Mouse (Mus musculus) adrenal gland, postnatal 25 days (tissue): ENCODE results near the gene Rap1a. TPM values are rescaled to one million over a fixed set of nuclear protein-coding genes. Genes with fewer than 3 reads are reported as not detected.

Experiments
- DNase-seq: peaks from one replicate; pipeline ENCODE4 v3.0.0; 2021; ENCODE audit warnings: mixed read lengths
- total RNA-seq: library from RNA; stranded (reverse); gene quantifications from 2 replicates; pipeline ENCODE4 v1.2.3, GENCODE M21; 2021

The Rap1a gene
- total RNA-seq, 1 experiment from 2014 or later, result 200 TPM

DNA sequence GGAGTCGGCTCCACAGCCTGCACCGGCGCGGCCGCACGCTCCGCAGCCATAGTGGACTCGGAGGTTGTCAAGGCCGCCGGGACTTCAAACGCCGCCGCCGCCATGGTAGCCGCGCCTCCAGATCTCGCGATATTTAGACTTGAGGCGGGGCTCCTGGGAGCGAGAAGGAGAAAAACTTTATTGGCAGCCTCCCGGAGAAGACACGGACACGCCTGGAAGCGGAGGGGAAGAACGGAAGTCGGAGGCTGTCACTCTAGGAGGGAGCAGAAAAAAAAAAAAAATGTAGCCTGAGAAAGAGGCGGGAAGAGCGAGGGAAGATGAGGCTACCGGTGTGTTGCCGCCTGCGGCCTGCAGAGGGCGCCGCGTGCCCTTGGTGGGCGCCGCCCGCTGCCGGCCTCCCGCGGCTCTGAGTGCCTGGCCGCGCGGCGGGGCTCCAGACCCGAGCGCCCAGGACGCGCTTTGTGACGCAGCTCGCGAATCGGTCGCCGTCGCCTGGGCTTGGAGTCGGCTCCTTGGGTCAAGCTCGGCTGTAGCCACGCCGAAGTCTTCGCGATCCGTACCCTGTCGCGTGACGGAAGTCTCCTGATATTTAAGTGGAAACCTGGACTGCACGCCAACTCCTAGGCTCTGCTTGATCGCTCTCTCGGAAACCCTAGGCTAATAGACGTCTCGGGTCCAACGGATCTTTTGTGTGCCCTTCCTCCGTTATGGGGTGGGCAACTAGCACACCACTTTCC lies 113.6 kb downstream of the Rap1a start, which contains the start of gene Ddx20:
Gene Ddx20 (minus strand): TSS at position 251 of the 737 bp plus-strand sequence.
- DNase-seq, result peak; percentile 91

DNA sequence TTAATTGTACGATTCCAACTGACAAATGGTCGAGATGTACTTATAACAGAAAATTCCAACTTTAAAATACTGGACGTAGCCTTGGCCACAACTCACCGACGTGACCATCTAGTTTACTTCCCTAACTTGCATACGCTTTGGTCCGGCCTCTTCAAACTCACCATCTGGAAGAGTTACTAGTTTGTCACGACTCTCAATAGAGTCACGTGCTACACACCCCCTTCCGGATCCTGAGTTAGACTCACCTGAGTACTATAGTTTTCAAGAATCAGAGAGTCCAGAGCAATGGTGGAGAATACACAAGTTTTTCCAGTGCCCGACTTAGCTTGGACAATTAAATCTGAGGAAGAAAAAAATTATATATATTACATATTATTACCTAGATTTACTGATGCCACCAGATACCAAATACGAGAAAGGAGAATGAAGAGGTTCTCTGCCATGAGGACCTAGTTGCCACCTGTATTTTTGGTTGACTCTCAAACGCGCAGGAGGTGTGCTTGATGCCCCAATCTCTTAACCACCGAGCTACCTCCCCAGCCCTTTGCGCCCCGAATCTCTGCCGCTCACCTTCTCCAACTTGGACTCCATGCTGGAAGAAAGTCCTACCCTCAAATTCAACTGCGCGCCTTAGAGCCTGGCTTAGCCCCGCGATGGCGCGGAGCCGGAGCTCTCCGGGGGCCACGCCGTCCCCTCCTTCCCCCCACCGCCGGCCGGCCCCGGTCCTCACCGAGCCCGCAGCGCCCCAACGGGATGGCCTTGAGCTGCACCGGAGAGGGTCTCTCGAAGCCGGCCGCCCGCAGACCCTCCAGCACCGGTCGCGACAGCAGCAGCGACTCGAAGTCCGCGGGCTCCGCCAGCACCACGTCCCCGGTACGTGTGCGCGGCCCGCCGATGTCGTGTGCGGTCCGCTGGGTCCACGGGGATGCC lies 114.5 kb downstream of the Rap1a start:
- DNase-seq, result no peak

DNA sequence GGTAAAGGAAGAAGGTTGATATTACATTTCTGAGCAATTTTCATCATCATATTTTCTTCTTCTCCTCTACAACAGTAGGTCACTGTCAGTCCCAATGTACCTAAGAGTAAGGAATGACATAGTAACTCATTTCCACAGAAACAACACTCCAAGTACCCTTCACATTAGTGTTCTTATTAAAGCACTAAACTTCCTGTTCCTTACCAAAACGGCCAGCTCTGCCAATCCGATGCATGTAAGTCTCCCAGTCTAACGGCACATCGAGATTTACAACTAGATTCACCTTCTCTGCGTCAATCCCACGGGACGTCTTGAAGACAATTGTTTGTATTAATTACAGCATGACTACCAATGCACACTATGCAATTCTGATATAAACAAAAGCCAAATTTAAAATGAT lies 120.8 kb downstream of the Rap1a start:
- DNase-seq, result no peak

Other genes with a start within 250 kb of the Rap1a start
- gene Ddx20, start 113.8 kb downstream of the Rap1a start, total RNA-seq, result 18.5 and 22.0 TPM in 2 replicates
- gene Inka2, start 96.7 kb downstream of the Rap1a start, total RNA-seq, result 2.3 and 4.2 TPM in 2 replicates
- not detected in 2 replicates for gene Adora3, start 69.5 kb upstream of the Rap1a start, total RNA-seq
- not detected in 2 replicates for gene Tmigd3, start 69.6 kb upstream of the Rap1a start, total RNA-seq
- gene I830077J02Rik, start 131.3 kb upstream of the Rap1a start, total RNA-seq, result 0.49 and 0.57 TPM in 2 replicates
- gene Wdr77, start 158.0 kb upstream of the Rap1a start, total RNA-seq, result 63.9 and 69.2 TPM in 2 replicates
- 328 and 344 TPM in 2 replicates for gene Atp5f1, start 158.8 kb upstream of the Rap1a start, total RNA-seq
- 1.2 and 1.5 TPM in 2 replicates for gene Ovgp1, start 172.4 kb upstream of the Rap1a start, total RNA-seq
- not detected in 2 replicates for gene Pifo, start 213.3 kb upstream of the Rap1a start, total RNA-seq
- gene Chil5, start 231.5 kb upstream of the Rap1a start, total RNA-seq, result not detected in 2 replicates